Mouse (Mus musculus): ENCODE measurements around the gene 2810021J22Rik. TPM values are rescaled to one million over a fixed set of nuclear protein-coding genes. Genes with fewer than 3 reads are reported as not detected.

The 2810021J22Rik gene
- polyA plus RNA-seq, 1 experiment = 6.7 TPM

- peak; percentile 20; the same call in 1 of the 2 replicates for TF ChIP-seq CTCF (IDR thresholded peaks at IDR 0.05; ENCODE audit: borderline replicate concordance, insufficient read depth, low read depth, low read length)
- TF ChIP-seq POLR2A (IDR thresholded peaks at IDR 0.05; ENCODE audit: borderline replicate concordance, insufficient read depth, low read length) = no peak
- Histone ChIP-seq H3K27ac (ENCODE audit: insufficient read depth, low read length) (no peak overlapping the region), H3K4me1 (ENCODE audit: control insufficient read depth, insufficient read depth, low read length) (peaks cover 4% of the 10 kb centered on the region), H3K4me3 (replicated peaks; ENCODE audit: insufficient read depth, low read depth, low read length) (no peak overlapping the region), H3K27me3 (ENCODE audit: control insufficient read depth, insufficient read depth, low read length) (no peaks in the 10 kb centered on the region)
- DNase-seq = no peak
- 34% methylated on average over 4 of the region's 4 CpGs for WGBS
Measured at GRCm38 (mm10) chr11:58931576-58931975, 64.6 kb downstream of the 2810021J22Rik start.

Other genes with a start within 250 kb of the 2810021J22Rik start
- not detected in 2 replicates for gene Olfr323, start 236.7 kb upstream of the 2810021J22Rik start, polyA plus RNA-seq (2012; rRNA removed)
- 0.28 and 0.29 TPM in 2 replicates for gene Trim58, start 226.8 kb upstream of the 2810021J22Rik start, polyA plus RNA-seq (2012; rRNA removed)
- not detected in 2 replicates for gene Olfr322, start 208.4 kb upstream of the 2810021J22Rik start, polyA plus RNA-seq (2012; rRNA removed)
- not detected in 2 replicates for gene Olfr320, start 186.1 kb upstream of the 2810021J22Rik start, polyA plus RNA-seq (2012; rRNA removed)
- not detected in 2 replicates for gene Olfr319, start 168.1 kb upstream of the 2810021J22Rik start, polyA plus RNA-seq (2012; rRNA removed)
- gene Olfr318, start 143.2 kb upstream of the 2810021J22Rik start, polyA plus RNA-seq (2012; rRNA removed) = not detected in 2 replicates
- gene Olfr317, start 128.0 kb upstream of the 2810021J22Rik start, polyA plus RNA-seq (2012; rRNA removed) = 0.03 TPM in 1 of 2 replicates, not detected in the other
- not detected in 2 replicates for gene Olfr316, start 114.5 kb upstream of the 2810021J22Rik start, polyA plus RNA-seq (2012; rRNA removed)
- gene Olfr315, start 94.0 kb upstream of the 2810021J22Rik start, polyA plus RNA-seq (2012; rRNA removed) = not detected in 2 replicates
- gene Olfr314, start 84.3 kb upstream of the 2810021J22Rik start, polyA plus RNA-seq (2012; rRNA removed) = not detected in 2 replicates
- 1.5 and 1.6 TPM in 2 replicates for gene Fam183b, start 65.3 kb upstream of the 2810021J22Rik start, polyA plus RNA-seq (2012; rRNA removed)
- not detected in 2 replicates for gene Olfr313, start 52.2 kb upstream of the 2810021J22Rik start, polyA plus RNA-seq (2012; rRNA removed)
- gene Olfr312, start 38.0 kb upstream of the 2810021J22Rik start, polyA plus RNA-seq (2012; rRNA removed) = not detected in 2 replicates
- not detected in 2 replicates for gene Olfr311, start 28.0 kb upstream of the 2810021J22Rik start, polyA plus RNA-seq (2012; rRNA removed)
- gene Gm12258, start 20.1 kb upstream of the 2810021J22Rik start, polyA plus RNA-seq (2012; rRNA removed) = 22.5 and 24.5 TPM in 2 replicates
- 5.4 and 6.3 TPM in 2 replicates for gene Zfp39, start 37.0 kb downstream of the 2810021J22Rik start, polyA plus RNA-seq (2012; rRNA removed)
- not detected in 2 replicates for gene Btnl10, start 50.7 kb downstream of the 2810021J22Rik start, polyA plus RNA-seq (2012; rRNA removed)
- gene Rnf187, start 71.7 kb downstream of the 2810021J22Rik start, polyA plus RNA-seq (2012; rRNA removed) = 578 and 589 TPM in 2 replicates
- gene Hist3h2ba, start 81.7 kb downstream of the 2810021J22Rik start, polyA plus RNA-seq (2012; rRNA removed) = 154 and 186 TPM in 2 replicates
- gene Hist3h2a, start 87.5 kb downstream of the 2810021J22Rik start, polyA plus RNA-seq (2012; rRNA removed) = 41.3 and 43.2 TPM in 2 replicates
- 3.5 and 4.8 TPM in 2 replicates for gene Trim17, start 87.5 kb downstream of the 2810021J22Rik start, polyA plus RNA-seq (2012; rRNA removed)
- 25.3 and 27.5 TPM in 2 replicates for gene Trim11, start 110.9 kb downstream of the 2810021J22Rik start, polyA plus RNA-seq (2012; rRNA removed)